Mouse (Mus musculus): ENCODE data around the gene Pilrb1. TPM values are rescaled to one million over a fixed set of nuclear protein-coding genes. Genes with fewer than 3 reads are reported as not detected.

The Pilrb1 gene
- polyA plus RNA-seq, 1 experiment from 2014 or later, result 0.58 TPM

GRCm38 (mm10) chr5:137828694-137829093, 29.2 kb downstream of the Pilrb1 start:
- WGBS, result 72% methylated on average over 6 of the region's 6 CpGs
- Histone ChIP-seq H3K4me3 (no peak overlapping the region), H3K4me1 (replicated peaks) (no peaks in the 10 kb centered on the region), H3K4me2 (no peak overlapping the region), H3K27me3 (no peaks in the 10 kb centered on the region), H3K27ac (no peak overlapping the region), H3K9ac (no peak overlapping the region), H3K9me3 (replicated peaks) (no peaks in the 10 kb centered on the region), H3K36me3 (no peaks in the 10 kb centered on the region)
- no peak for ATAC-seq (replicated peaks; ENCODE audit: insufficient number of reproducible peaks, insufficient read depth, low FRiP score, low read depth)

GRCm38 (mm10) chr5:137826421-137826820, 31.5 kb downstream of the Pilrb1 start:
- Histone ChIP-seq H3K9me3 (replicated peaks) (no peaks in the 10 kb centered on the region), H3K9ac (no peak overlapping the region), H3K4me2 (no peak overlapping the region), H3K4me1 (replicated peaks) (no peaks in the 10 kb centered on the region), H3K27me3 (no peaks in the 10 kb centered on the region), H3K27ac (no peak overlapping the region), H3K36me3 (no peaks in the 10 kb centered on the region), H3K4me3 (no peak overlapping the region)
- 39% methylated on average over 7 of the region's 7 CpGs for WGBS
- ATAC-seq (replicated peaks; ENCODE audit: insufficient number of reproducible peaks, insufficient read depth, low FRiP score, low read depth), result no peak

- Histone ChIP-seq H3K27me3 (no peaks in the 10 kb centered on the region), H3K4me2 (no peak overlapping the region), H3K4me3 (no peak overlapping the region), H3K36me3 (no peaks in the 10 kb centered on the region), H3K9ac (no peak overlapping the region), H3K27ac (no peak overlapping the region), H3K4me1 (replicated peaks) (no peaks in the 10 kb centered on the region), H3K9me3 (replicated peaks) (no peaks in the 10 kb centered on the region)
- no peak for ATAC-seq (replicated peaks; ENCODE audit: insufficient number of reproducible peaks, insufficient read depth, low FRiP score, low read depth)
- WGBS, result 77% methylated on average over 2 of the region's 2 CpGs
Observed at GRCm38 (mm10) chr5:137825971-137826370, 31.9 kb downstream of the Pilrb1 start.

GRCm38 (mm10) chr5:137825030-137825429, 32.9 kb downstream of the Pilrb1 start:
- Histone ChIP-seq H3K36me3 (no peaks in the 10 kb centered on the region), H3K4me3 (no peak overlapping the region), H3K27ac (no peak overlapping the region), H3K9ac (no peak overlapping the region), H3K9me3 (replicated peaks) (no peaks in the 10 kb centered on the region), H3K4me1 (replicated peaks) (no peaks in the 10 kb centered on the region), H3K27me3 (no peaks in the 10 kb centered on the region), H3K4me2 (no peak overlapping the region)
- no peak for ATAC-seq (replicated peaks; ENCODE audit: insufficient number of reproducible peaks, insufficient read depth, low FRiP score, low read depth)
- WGBS, result 87% methylated on average over 3 of the region's 3 CpGs

- H3K4me1 ChIP-seq (replicated peaks), result no peaks in the 10 kb centered on the region
- H3K27me3 ChIP-seq, result no peaks in the 10 kb centered on the region
- no peak for ATAC-seq (replicated peaks; ENCODE audit: insufficient number of reproducible peaks, insufficient read depth, low FRiP score, low read depth)
- H3K9ac ChIP-seq, result no peak overlapping the region
- H3K27ac ChIP-seq, result no peak overlapping the region
- H3K9me3 ChIP-seq (replicated peaks), result no peaks in the 10 kb centered on the region
- H3K4me2 ChIP-seq, result no peak overlapping the region
- no peaks in the 10 kb centered on the region for H3K36me3 ChIP-seq
- WGBS, result 80% methylated on average over 6 of the region's 6 CpGs
- no peak overlapping the region for H3K4me3 ChIP-seq
Observed at GRCm38 (mm10) chr5:137823455-137824045, 34.4 kb downstream of the Pilrb1 start.

- H3K9ac ChIP-seq, result no peak overlapping the region
- H3K4me2 ChIP-seq, result no peak overlapping the region
- no peaks in the 10 kb centered on the region for H3K4me1 ChIP-seq (replicated peaks)
- 63% methylated on average over 1 of the region's 1 CpGs for WGBS
- H3K27ac ChIP-seq, result no peak overlapping the region
- no peak overlapping the region for H3K4me3 ChIP-seq
- no peak for ATAC-seq (replicated peaks; ENCODE audit: insufficient number of reproducible peaks, insufficient read depth, low FRiP score, low read depth)
- no peaks in the 10 kb centered on the region for H3K36me3 ChIP-seq
- H3K27me3 ChIP-seq, result no peaks in the 10 kb centered on the region
- H3K9me3 ChIP-seq (replicated peaks), result no peaks in the 10 kb centered on the region
Observed at GRCm38 (mm10) chr5:137822602-137823001, 35.3 kb downstream of the Pilrb1 start.

GRCm38 (mm10) chr5:137822126-137822525, 35.8 kb downstream of the Pilrb1 start:
- H3K9ac ChIP-seq, result no peak overlapping the region
- no peak for ATAC-seq (replicated peaks; ENCODE audit: insufficient number of reproducible peaks, insufficient read depth, low FRiP score, low read depth)
- no peak overlapping the region for H3K4me3 ChIP-seq
- H3K27me3 ChIP-seq, result no peaks in the 10 kb centered on the region
- no peaks in the 10 kb centered on the region for H3K4me1 ChIP-seq (replicated peaks)
- no peaks in the 10 kb centered on the region for H3K36me3 ChIP-seq
- H3K4me2 ChIP-seq, result no peak overlapping the region
- H3K27ac ChIP-seq, result no peak overlapping the region
- H3K9me3 ChIP-seq (replicated peaks), result no peaks in the 10 kb centered on the region
- WGBS, result 63% methylated on average over 4 of the region's 4 CpGs

GRCm38 (mm10) chr5:137817466-137818222, 40.3 kb downstream of the Pilrb1 start:
- peak overlapping the region; percentile 51 for H3K27ac ChIP-seq
- H3K4me2 ChIP-seq, result no peak overlapping the region
- H3K27me3 ChIP-seq, result no peaks in the 10 kb centered on the region
- H3K9me3 ChIP-seq (replicated peaks), result peaks cover 4% of the 10 kb centered on the region; the same call in 1 of the 2 replicates
- H3K4me1 ChIP-seq (replicated peaks), result no peaks in the 10 kb centered on the region
- no peaks in the 10 kb centered on the region for H3K36me3 ChIP-seq
- WGBS, result 44% methylated on average over 4 of the region's 4 CpGs
- no peak overlapping the region for H3K4me3 ChIP-seq
- H3K9ac ChIP-seq, result no peak overlapping the region
- ATAC-seq (replicated peaks; ENCODE audit: insufficient number of reproducible peaks, insufficient read depth, low FRiP score, low read depth), result no peak; the same call in 1 of the 2 replicates

- 84% methylated on average over 5 of the region's 5 CpGs for WGBS
Observed at GRCm38 (mm10) chr5:137808316-137808715, 49.6 kb downstream of the Pilrb1 start.

GRCm38 (mm10) chr5:137806158-137806557, 51.7 kb downstream of the Pilrb1 start:
- H3K4me2 ChIP-seq, result no peak overlapping the region
- ATAC-seq (replicated peaks; ENCODE audit: insufficient number of reproducible peaks, insufficient read depth, low FRiP score, low read depth), result no peak
- no peaks in the 10 kb centered on the region for H3K9me3 ChIP-seq (replicated peaks)
- 75% methylated on average over 1 of the region's 1 CpGs for WGBS
- H3K27ac ChIP-seq, result no peak overlapping the region
- H3K4me1 ChIP-seq (replicated peaks), result no peaks in the 10 kb centered on the region
- no peaks in the 10 kb centered on the region for H3K36me3 ChIP-seq
- H3K27me3 ChIP-seq, result no peaks in the 10 kb centered on the region
- no peak overlapping the region for H3K4me3 ChIP-seq
- H3K9ac ChIP-seq, result no peak overlapping the region

More at GRCm38 (mm10) chr5:137808316-137808715, 49.6 kb downstream of the Pilrb1 start:
- no peaks in the 10 kb centered on the region for H3K9me3 ChIP-seq (replicated peaks)
- H3K36me3 ChIP-seq, result no peaks in the 10 kb centered on the region
- no peak overlapping the region for H3K4me3 ChIP-seq
- H3K9ac ChIP-seq, result no peak overlapping the region
- H3K4me1 ChIP-seq (replicated peaks), result no peaks in the 10 kb centered on the region
- H3K27me3 ChIP-seq, result no peaks in the 10 kb centered on the region
- H3K4me2 ChIP-seq, result no peak overlapping the region
- ATAC-seq (replicated peaks; ENCODE audit: insufficient number of reproducible peaks, insufficient read depth, low FRiP score, low read depth), result no peak
- no peak overlapping the region for H3K27ac ChIP-seq

All from heart, embryonic 15.5 days (tissue).